In genomic region chr17:83988897-83989296, GRCm38 (mm10) we compare ENCODE assay signal across 11 mouse cellular contexts.
A peak's percentile ranks its signal among the peaks of the same experiment; 100 is the strongest.
DNase-seq lines count a peak whose midpoint lies in the region; ATAC-seq and TF ChIP-seq lines count a peak whose summit lies in the region.
"Had no signal": no experiment of that assay in that cellular context is flagged by ENCODE, and none has a peak within 500 bp of the region (broad histone marks: within the 10 kb centered on the region; RNA-seq: fewer than 3 reads in every experiment).

No protein-coding gene starts in this region.

- H3K4me3 ChIP-seq in heart, postnatal 0 days (ENCODE audit: low read depth, low read length), result no peak overlapping the region
- H3K4me3 ChIP-seq in neural tube, embryonic 11.5 days (ENCODE audit: low read depth, low read length), result no peak overlapping the region
- H3K4me3 ChIP-seq in intestine, embryonic 15.5 days (replicated peaks), result no peak overlapping the region
- H3K4me3 ChIP-seq in stomach, postnatal 0 days (ENCODE audit: low read depth, low read length), result no peak overlapping the region
- H3K4me3 ChIP-seq: left cerebral cortex, adult 2 months had no signal

- peak overlapping the region; percentile 76 for H3K27ac ChIP-seq in heart, postnatal 0 days (ENCODE audit: low read depth)
- 0 out of 2 replicates have a peak overlapping the region, but pooled peaks have one; percentile 34 for H3K27ac ChIP-seq in neural tube, embryonic 11.5 days (ENCODE audit: low read depth, low read length)
- peak overlapping the region; percentile 81 for H3K27ac ChIP-seq in intestine, embryonic 15.5 days
- peak overlapping the region; percentile 20; the same call in 1 of the 2 replicates for H3K27ac ChIP-seq in stomach, postnatal 0 days (replicated peaks)
- H3K27ac ChIP-seq: left cerebral cortex, adult 2 months had no signal

- H3K9ac ChIP-seq in heart, postnatal 0 days (replicated peaks; ENCODE audit: low read depth, low read length), result no peak overlapping the region
- H3K9ac ChIP-seq in neural tube, embryonic 11.5 days (ENCODE audit: low read length), result no peak overlapping the region
- H3K9ac ChIP-seq in intestine, embryonic 15.5 days, result no peak overlapping the region
- H3K9ac ChIP-seq in stomach, postnatal 0 days (ENCODE audit: low read length), result 0 out of 2 replicates have a peak overlapping the region, but pooled peaks have one; percentile 18

- 66% methylated on average over 6 of the region's 6 CpGs for WGBS in heart, postnatal 0 days
- whole genome bisulfite sequencing in neural tube, embryonic 11.5 days, result 19% methylated on average over 6 of the region's 6 CpGs
- WGBS in intestine, embryonic 15.5 days, result 47% methylated on average over 6 of the region's 6 CpGs
- 55% methylated on average over 6 of the region's 6 CpGs for WGBS in stomach, postnatal 0 days

- no peak for TF ChIP-seq EP300 in heart, postnatal 0 days (IDR thresholded peaks at IDR 0.05; ENCODE audit: low read depth)
- TF ChIP-seq EP300 in stomach, postnatal 0 days (optimal IDR thresholded peaks at IDR 0.05), result no peak

- H3K4me2 ChIP-seq in heart, postnatal 0 days (ENCODE audit: low read depth, low read length), result no peak overlapping the region
- H3K4me2 ChIP-seq in neural tube, embryonic 11.5 days (ENCODE audit: low read depth), result no peak overlapping the region
- H3K4me2 ChIP-seq in intestine, embryonic 15.5 days (replicated peaks), result no peak overlapping the region
- H3K4me2 ChIP-seq in stomach, postnatal 0 days (replicated peaks; ENCODE audit: low read depth), result no peak overlapping the region

- peaks cover 32% of the 10 kb centered on the region for H3K4me1 ChIP-seq in heart, postnatal 0 days (ENCODE audit: control insufficient read depth, insufficient read depth)
- peaks cover 20% of the 10 kb centered on the region for H3K4me1 ChIP-seq in neural tube, embryonic 11.5 days (ENCODE audit: control insufficient read depth, insufficient read depth, low read length)
- H3K4me1 ChIP-seq in intestine, embryonic 15.5 days (replicated peaks), result peaks cover 47% of the 10 kb centered on the region
- no peaks in the 10 kb centered on the region for H3K4me1 ChIP-seq in stomach, postnatal 0 days (replicated peaks; ENCODE audit: control insufficient read depth, insufficient read depth)

- H3K9me3 ChIP-seq in heart, postnatal 0 days (replicated peaks; ENCODE audit: control insufficient read depth, low read length), result no peaks in the 10 kb centered on the region
- H3K9me3 ChIP-seq in neural tube, embryonic 11.5 days (ENCODE audit: control insufficient read depth, low read length), result no peaks in the 10 kb centered on the region
- no peaks in the 10 kb centered on the region for H3K9me3 ChIP-seq in intestine, embryonic 15.5 days
- no peaks in the 10 kb centered on the region for H3K9me3 ChIP-seq in stomach, postnatal 0 days (ENCODE audit: control insufficient read depth, low read length)

- TF ChIP-seq CTCF in heart, postnatal 0 days (IDR thresholded peaks at IDR 0.05; ENCODE audit: low read depth), result no peak
- no peak for TF ChIP-seq CTCF in stomach, postnatal 0 days (IDR thresholded peaks at IDR 0.05; ENCODE audit: low read depth)

- H3K27me3 ChIP-seq in heart, postnatal 0 days (ENCODE audit: control insufficient read depth, insufficient read depth, low read length), result no peaks in the 10 kb centered on the region
- H3K27me3 ChIP-seq in neural tube, embryonic 11.5 days (ENCODE audit: control insufficient read depth, insufficient read depth, low read length), result no peaks in the 10 kb centered on the region
- no peaks in the 10 kb centered on the region for H3K27me3 ChIP-seq in intestine, embryonic 15.5 days (replicated peaks)
- no peaks in the 10 kb centered on the region for H3K27me3 ChIP-seq in stomach, postnatal 0 days (ENCODE audit: control insufficient read depth, insufficient read depth, low read length)

- no peaks in the 10 kb centered on the region for H3K36me3 ChIP-seq in heart, postnatal 0 days (replicated peaks; ENCODE audit: control insufficient read depth, insufficient read depth, low read length)
- no peaks in the 10 kb centered on the region for H3K36me3 ChIP-seq in neural tube, embryonic 11.5 days (ENCODE audit: control insufficient read depth, insufficient read depth, low read length)
- no peaks in the 10 kb centered on the region for H3K36me3 ChIP-seq in intestine, embryonic 15.5 days
- H3K36me3 ChIP-seq in stomach, postnatal 0 days (ENCODE audit: control insufficient read depth, insufficient read depth, low read length), result no peaks in the 10 kb centered on the region

- ATAC-seq in heart, postnatal 0 days (ENCODE audit: insufficient read depth, low read depth), result no peak
- no peak for ATAC-seq in neural tube, embryonic 11.5 days (ENCODE audit: insufficient read depth, low FRiP score, low TSS enrichment)
- no peak for ATAC-seq in intestine, embryonic 15.5 days
- no peak for ATAC-seq in stomach, postnatal 0 days (ENCODE audit: low FRiP score, low TSS enrichment)
- ATAC-seq in cerebellum, adult (ENCODE audit: insufficient number of reproducible peaks, low FRiP score, low TSS enrichment), result no peak

- no peak for DNase-seq in heart, postnatal 0 days (ENCODE audit: low spot score)
- DNase-seq in heart, adult 11 months, result no peak
- DNase-seq in neural tube, embryonic 11.5 days (ENCODE audit: low spot score), result peak; percentile 39
- DNase-seq in neural tube, embryonic 10.5 days (ENCODE audit: extremely low spot score, low spot score), result no peak
- DNase-seq in stomach, postnatal 0 days (ENCODE audit: low spot score), result no peak
- no peak for DNase-seq in cerebellum, adult 8-10 months
- DNase-seq: adrenal gland, postnatal 36 days; right cerebral cortex, postnatal 25 days had no signal

Comparison
In these comparisons a context has a peak if more than half of its experiments do, and no peak if none do; other contexts are left out.
1. H3K27ac ChIP-seq: peak in every context shown above with its lines; median percentile 81 in intestine, embryonic 15.5 days; 76 in heart, postnatal 0 days; 34 in neural tube, embryonic 11.5 days; 20 in stomach, postnatal 0 days.